Mouse (Mus musculus) lung, postnatal 0 days (tissue): ENCODE measurements at regions not wholly inside any gene's neighbourhood (a gene's known extent, or its start where the extent isn't known, plus 50 kb on each side); places are given as distances from the start of the nearest gene placed in this dataset.

ENCODE experiments used
- ATAC-seq: fragments of 200-750 bp; cut with Nextera tagmentation; 2 replicates; pipeline ENCODE4 v1.8.0; 2017; ENCODE audit warnings: moderate library complexity
- DNase-seq: peaks from one replicate; pipeline ENCODE4 v3.0.0-alpha.2; 2016; ENCODE audit warnings: low spot score
- H3K27ac ChIP-seq: fragments of 300-500 bp; sonication (generic); 2 replicates; pipeline ENCODE4 v1.5.1; 2014; ENCODE audit warnings: antibody characterized with exemption, mild to moderate bottlenecking, low read length, mixed read lengths
- H3K27me3 ChIP-seq: fragments of 300-500 bp; sonication (generic); replicated peaks from 2 replicates; pipeline ENCODE4 v1.6.1; 2014; ENCODE audit warnings: low read length, mixed read lengths; ENCODE audit not compliant: insufficient read depth
- H3K36me3 ChIP-seq: fragments of 300-500 bp; sonication (generic); 2 replicates; pipeline ENCODE4 v1.6.1; 2014; ENCODE audit warnings: low read length, mixed read lengths; ENCODE audit not compliant: insufficient read depth
- H3K4me1 ChIP-seq: fragments of 300-500 bp; sonication (generic); 2 replicates; pipeline ENCODE4 v1.6.1; 2014; ENCODE audit warnings: antibody characterized with exemption, low read depth, low read length, mixed read lengths; ENCODE audit not compliant: insufficient read depth
- H3K4me2 ChIP-seq: fragments of 300-500 bp; sonication (generic); replicated peaks from 2 replicates; pipeline ENCODE4 v1.6.1; 2014; ENCODE audit warnings: low read depth, mild to moderate bottlenecking, low read length, moderate library complexity, mixed read lengths
- H3K4me3 ChIP-seq: fragments of 300-500 bp; sonication (generic); 2 replicates; pipeline ENCODE4 v1.5.1; 2014; ENCODE audit warnings: low read depth, low read length
- H3K9ac ChIP-seq: fragments of 300-500 bp; sonication (generic); replicated peaks from 2 replicates; pipeline ENCODE4 v1.6.1; 2014; ENCODE audit warnings: low read depth, mild to moderate bottlenecking
- H3K9me3 ChIP-seq: fragments of 300-500 bp; sonication (generic); 2 replicates; pipeline ENCODE4 v1.6.1; 2016; ENCODE audit warnings: low read length, mixed read lengths
- CTCF ChIP-seq: IDR thresholded peaks from 2 replicates; pipeline ENCODE4 v1.5.1; 2016; ENCODE audit warnings: antibody characterized with exemption, mild to moderate bottlenecking
- EP300 ChIP-seq: IDR thresholded peaks from 2 replicates; pipeline ENCODE4 v1.6.1; 2016; ENCODE audit warnings: antibody characterized with exemption, mild to moderate bottlenecking, control low read depth
- WGBS: fragments of 180-500 bp; shearing (Covaris S2); extraction: QIAGEN DNeasy Blood & Tissue Kit; methylation state at CpG from one replicate; pipeline ENCODE4 v1.1.7; 2014; 5-methylcytosine and 5-hydroxymethylcytosine counted together

GRCm38 (mm10) chr2:93112320-93112719, 66.4 kb upstream of the Prdm11 start:
- no peak overlapping the region for H3K27ac ChIP-seq
- no peak overlapping the region for H3K9ac ChIP-seq
- no peaks in the 10 kb centered on the region for H3K27me3 ChIP-seq
- no peaks in the 10 kb centered on the region for H3K36me3 ChIP-seq
- no peak overlapping the region for H3K4me2 ChIP-seq
- TF ChIP-seq EP300 (no peak), CTCF (no peak)
- 18% methylated on average over 7 of the region's 7 CpGs for WGBS
- no peaks in the 10 kb centered on the region for H3K4me1 ChIP-seq
- ATAC-seq (no peak), DNase-seq (no peak)
- H3K4me3 ChIP-seq, result no peak overlapping the region
- H3K9me3 ChIP-seq, result no peaks in the 10 kb centered on the region

GRCm38 (mm10) chr2:93110898-93111297, 64.9 kb upstream of the Prdm11 start:
- no peaks in the 10 kb centered on the region for H3K9me3 ChIP-seq
- H3K4me1 ChIP-seq, result no peaks in the 10 kb centered on the region
- no peak for TF ChIP-seq EP300
- TF ChIP-seq CTCF, result no peak
- no peak overlapping the region for H3K27ac ChIP-seq
- H3K36me3 ChIP-seq, result no peaks in the 10 kb centered on the region
- H3K4me3 ChIP-seq, result no peak overlapping the region
- WGBS, result 90% methylated on average over 5 of the region's 5 CpGs
- no peak for DNase-seq
- no peak for ATAC-seq
- no peak overlapping the region for H3K4me2 ChIP-seq
- no peaks in the 10 kb centered on the region for H3K27me3 ChIP-seq
- H3K9ac ChIP-seq, result no peak overlapping the region

- Histone ChIP-seq H3K9me3 (no peaks in the 10 kb centered on the region), H3K27ac (no peak overlapping the region), H3K4me1 (no peaks in the 10 kb centered on the region), H3K4me2 (no peak overlapping the region), H3K36me3 (no peaks in the 10 kb centered on the region), H3K4me3 (no peak overlapping the region), H3K9ac (no peak overlapping the region), H3K27me3 (no peaks in the 10 kb centered on the region)
- TF ChIP-seq CTCF (no peak), EP300 (no peak)
- DNase-seq, result no peak
- ATAC-seq, result no peak
- 65% methylated on average over 6 of the region's 6 CpGs for WGBS
Measured at GRCm38 (mm10) chr2:93106581-93106980, 60.6 kb upstream of the Prdm11 start.

GRCm38 (mm10) chr2:93101991-93102390, 56.0 kb upstream of the Prdm11 start:
- no peak for ATAC-seq
- no peaks in the 10 kb centered on the region for H3K4me1 ChIP-seq
- no peak overlapping the region for H3K9ac ChIP-seq
- no peak overlapping the region for H3K4me3 ChIP-seq
- H3K36me3 ChIP-seq, result no peaks in the 10 kb centered on the region
- H3K4me2 ChIP-seq, result no peak overlapping the region
- DNase-seq, result no peak
- H3K9me3 ChIP-seq, result no peaks in the 10 kb centered on the region
- no peaks in the 10 kb centered on the region for H3K27me3 ChIP-seq
- H3K27ac ChIP-seq, result no peak overlapping the region
- 85% methylated on average over 8 of the region's 8 CpGs for WGBS
- TF ChIP-seq EP300 (no peak), CTCF (no peak)

- H3K9ac ChIP-seq, result no peak overlapping the region
- no peaks in the 10 kb centered on the region for H3K36me3 ChIP-seq
- no peak overlapping the region for H3K4me2 ChIP-seq
- H3K27me3 ChIP-seq, result no peaks in the 10 kb centered on the region
- TF ChIP-seq CTCF (no peak), EP300 (no peak)
- WGBS, result 39% methylated on average over 3 of the region's 3 CpGs
- H3K9me3 ChIP-seq, result no peaks in the 10 kb centered on the region
- no peak overlapping the region for H3K27ac ChIP-seq
- H3K4me1 ChIP-seq, result no peaks in the 10 kb centered on the region
- ATAC-seq, result no peak
- DNase-seq, result no peak
- no peak overlapping the region for H3K4me3 ChIP-seq
Measured at GRCm38 (mm10) chr2:93099780-93100179, 53.8 kb upstream of the Prdm11 start.

- DNase-seq (no peak), ATAC-seq (no peak)
- no peak overlapping the region for H3K9ac ChIP-seq
- TF ChIP-seq EP300, result no peak
- no peak for TF ChIP-seq CTCF
- no peak overlapping the region for H3K27ac ChIP-seq
- no peak overlapping the region for H3K4me3 ChIP-seq
- no peaks in the 10 kb centered on the region for H3K4me1 ChIP-seq
- no peak overlapping the region for H3K4me2 ChIP-seq
- no peaks in the 10 kb centered on the region for H3K27me3 ChIP-seq
- no peaks in the 10 kb centered on the region for H3K36me3 ChIP-seq
- no peaks in the 10 kb centered on the region for H3K9me3 ChIP-seq
- 97% methylated on average over 2 of the region's 2 CpGs for WGBS
Measured at GRCm38 (mm10) chr2:93097016-93097415, 51.0 kb upstream of the Prdm11 start.

GRCm38 (mm10) chr2:93096078-93096729, 50.2 kb upstream of the Prdm11 start:
- no peaks in the 10 kb centered on the region for H3K4me1 ChIP-seq
- ATAC-seq (no peak), DNase-seq (no peak)
- H3K36me3 ChIP-seq, result no peaks in the 10 kb centered on the region
- WGBS, result 82% methylated on average over 6 of the region's 6 CpGs
- H3K4me2 ChIP-seq, result no peak overlapping the region
- no peak for TF ChIP-seq CTCF
- no peak for TF ChIP-seq EP300
- no peak overlapping the region for H3K27ac ChIP-seq
- H3K4me3 ChIP-seq, result no peak overlapping the region
- no peaks in the 10 kb centered on the region for H3K9me3 ChIP-seq
- no peak overlapping the region for H3K9ac ChIP-seq
- no peaks in the 10 kb centered on the region for H3K27me3 ChIP-seq
